Mouse (Mus musculus) brain, adult 2 months (tissue): ENCODE results near the gene E2f2.

Source experiments
- DNase-seq: peaks from one replicate; pipeline ENCODE4 v3.0.0; 2011; ENCODE audit warnings: low read depth, low spot score

E2f2 gene

DNA sequence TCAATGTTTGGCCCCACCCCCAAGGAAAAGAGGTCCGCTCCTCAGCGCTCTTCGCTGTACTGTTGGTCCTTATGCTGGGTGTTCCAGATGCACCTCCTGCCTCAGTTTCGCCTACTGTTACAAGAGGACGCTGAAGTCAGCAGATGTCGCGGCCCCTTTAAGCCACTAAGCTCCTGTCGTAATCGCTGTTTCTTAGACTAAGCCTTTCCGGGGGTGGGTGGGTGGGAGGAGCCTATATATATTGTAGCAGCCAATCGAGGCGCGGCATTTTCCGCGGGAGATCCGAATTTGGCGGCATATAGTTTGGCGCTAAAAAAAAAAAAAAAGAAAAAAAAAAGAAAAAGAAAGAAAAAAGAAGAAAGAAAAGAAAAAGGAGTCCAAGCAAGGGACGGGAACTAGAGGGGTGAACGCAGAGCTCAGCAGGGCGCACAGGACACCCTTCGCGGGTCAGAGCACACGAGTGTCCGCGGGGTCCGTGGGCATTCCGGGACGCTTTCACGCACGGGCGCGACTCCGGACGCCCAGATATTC is at the start of gene E2f2:
Gene E2f2, plus strand, starts transcription at position 384 of the 531 bp plus-strand sequence.
- peak; percentile 56 for DNase-seq

DNA sequence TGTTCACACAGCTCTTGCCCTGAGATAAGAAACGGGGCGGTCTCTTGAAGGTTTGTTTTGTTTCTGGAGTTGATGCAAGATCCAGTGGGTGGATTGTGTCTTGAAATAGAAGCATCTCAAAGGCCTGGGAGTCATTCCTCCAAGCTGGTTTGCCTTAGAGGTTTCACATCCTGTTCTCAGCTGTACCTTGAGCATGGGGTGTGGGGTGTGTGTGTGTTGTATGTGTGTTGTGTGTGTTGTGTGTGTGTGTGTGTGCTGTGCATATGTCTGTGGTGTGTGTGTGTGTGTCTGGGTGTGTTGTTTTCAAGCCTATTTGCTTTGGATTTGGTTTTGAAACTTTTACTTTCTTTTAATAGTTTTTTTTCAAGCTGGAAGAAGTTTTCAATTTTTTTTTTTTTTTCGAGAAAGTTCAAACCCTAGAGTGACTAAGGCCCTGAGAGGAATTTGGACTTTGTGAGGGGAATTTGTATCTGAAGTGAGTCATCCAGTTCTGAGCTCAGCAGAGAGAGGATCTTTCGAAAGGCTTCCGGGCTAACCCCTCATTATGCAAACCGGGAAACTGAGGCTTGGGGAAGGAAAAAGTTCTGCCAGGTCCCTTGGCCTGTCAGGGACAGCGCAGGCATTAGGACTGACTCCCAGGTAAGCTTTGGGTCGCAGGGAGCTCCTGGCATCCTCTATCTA is 48.9 kb upstream of the E2f2 start:
- DNase-seq = peak; percentile 67

DNA sequence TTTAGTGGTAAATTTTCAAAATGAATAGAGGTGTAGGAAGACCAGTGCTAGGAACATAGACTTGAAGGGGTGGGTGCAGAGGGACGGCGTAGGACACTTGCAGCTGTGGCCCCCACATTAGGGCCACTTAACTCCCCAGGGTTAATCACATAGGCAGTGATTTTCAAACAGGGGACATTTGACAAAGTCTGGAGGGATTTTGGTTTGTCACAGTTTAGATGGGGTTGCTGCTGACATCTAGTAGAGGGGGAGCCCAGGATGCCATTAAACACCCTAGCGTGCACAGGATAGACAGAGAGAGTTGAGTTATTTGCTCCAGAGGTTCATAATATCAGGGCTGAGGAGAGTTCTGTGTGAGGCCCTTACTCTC is 48.4 kb upstream of the E2f2 start:
- DNase-seq = no peak

DNA sequence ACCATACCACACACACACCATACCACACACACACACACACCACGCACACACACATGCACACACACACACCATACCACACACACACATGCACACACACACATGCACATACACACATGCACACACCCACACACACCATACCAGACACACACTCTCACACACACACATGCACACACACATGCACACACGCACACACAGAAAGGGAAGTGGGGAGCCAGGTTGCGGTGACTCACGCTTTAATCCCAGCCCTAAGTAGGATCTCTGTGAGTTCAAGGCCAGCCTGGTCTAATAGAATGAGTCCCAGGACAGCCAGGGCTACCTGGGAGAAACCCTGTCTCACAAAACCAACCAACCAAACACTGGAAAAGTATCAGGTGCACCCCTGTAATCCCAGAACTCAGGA is 47.6 kb upstream of the E2f2 start:
- no peak for DNase-seq

DNA sequence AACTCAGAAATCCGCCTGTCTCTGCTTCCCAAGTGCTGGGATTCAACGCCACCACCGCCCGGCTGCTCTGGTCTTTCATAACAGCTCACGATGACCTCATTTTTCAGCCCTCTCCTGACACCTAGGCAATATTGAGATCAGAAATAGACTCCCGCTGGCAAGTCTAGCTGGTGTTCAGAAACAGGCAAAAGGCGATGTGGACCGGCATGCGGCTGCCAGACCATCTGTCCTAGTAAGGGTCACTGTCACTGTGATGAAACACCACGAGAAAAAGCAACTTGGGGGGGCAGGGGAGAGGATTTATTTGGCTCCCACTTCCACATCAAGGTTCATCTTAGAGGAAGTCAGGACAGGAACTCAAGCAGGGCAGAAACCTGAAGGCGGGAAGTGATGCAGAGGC is 46.7 kb upstream of the E2f2 start:
- DNase-seq = no peak

DNA sequence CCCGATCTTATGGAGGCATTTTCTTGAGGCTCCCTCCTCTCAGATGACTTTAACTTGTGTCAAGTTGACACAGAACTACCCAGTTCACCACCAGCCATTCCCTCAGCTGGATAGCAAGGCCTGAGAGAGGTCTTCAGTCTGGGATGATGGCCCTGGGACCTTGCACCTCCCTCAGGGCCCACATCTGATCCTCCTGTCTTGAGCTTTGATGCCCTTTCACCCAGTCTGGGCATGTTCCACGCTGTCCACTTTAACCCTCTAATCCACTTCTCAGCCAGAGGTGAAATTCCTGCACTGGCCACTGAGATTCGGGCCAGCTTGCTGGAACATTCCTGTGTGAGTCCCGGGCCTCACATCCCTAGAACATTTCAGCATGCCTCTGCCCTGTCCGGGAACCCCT is 46.2 kb upstream of the E2f2 start:
- no peak for DNase-seq

DNA sequence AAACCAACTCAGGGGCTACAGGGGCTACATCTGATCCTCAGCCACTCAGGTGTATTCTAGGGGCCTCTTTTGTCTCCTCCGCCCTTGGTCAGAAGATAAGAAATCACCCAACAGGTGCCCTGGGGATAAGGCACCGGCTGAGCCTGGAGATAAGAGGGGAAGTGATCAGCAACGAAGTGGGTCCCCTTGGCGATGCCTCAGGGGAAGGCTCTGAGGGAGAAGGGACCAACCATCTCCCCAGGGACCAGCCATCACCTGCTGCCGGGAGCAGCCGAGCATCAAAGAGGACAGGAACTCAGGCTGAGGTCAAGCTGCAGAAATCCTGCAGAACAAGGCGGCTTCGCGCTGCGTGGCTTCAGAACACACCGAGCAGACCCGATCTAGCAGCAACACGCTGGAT is 44.5 kb upstream of the E2f2 start:
- no peak for DNase-seq

DNA sequence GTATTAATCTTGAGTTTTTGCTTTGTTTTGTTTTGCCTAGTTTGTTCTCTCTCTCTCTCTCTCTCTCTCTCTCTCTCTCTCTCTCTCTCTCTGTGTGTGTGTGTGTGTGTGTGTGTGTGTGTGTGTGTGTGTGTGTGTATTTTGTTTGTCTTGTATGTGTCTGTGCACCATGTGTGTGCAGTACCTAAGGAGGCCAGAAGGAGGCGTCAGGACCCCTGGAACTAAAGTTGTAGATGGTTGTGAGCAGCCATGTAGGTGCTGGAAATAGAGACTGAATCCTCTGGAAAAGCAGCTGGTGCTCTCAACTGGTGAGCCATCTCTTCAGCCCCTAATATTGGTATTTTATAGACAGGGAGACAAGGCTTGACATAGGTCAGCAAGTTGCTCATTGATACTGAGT is 42.4 kb upstream of the E2f2 start:
- no peak for DNase-seq

DNA sequence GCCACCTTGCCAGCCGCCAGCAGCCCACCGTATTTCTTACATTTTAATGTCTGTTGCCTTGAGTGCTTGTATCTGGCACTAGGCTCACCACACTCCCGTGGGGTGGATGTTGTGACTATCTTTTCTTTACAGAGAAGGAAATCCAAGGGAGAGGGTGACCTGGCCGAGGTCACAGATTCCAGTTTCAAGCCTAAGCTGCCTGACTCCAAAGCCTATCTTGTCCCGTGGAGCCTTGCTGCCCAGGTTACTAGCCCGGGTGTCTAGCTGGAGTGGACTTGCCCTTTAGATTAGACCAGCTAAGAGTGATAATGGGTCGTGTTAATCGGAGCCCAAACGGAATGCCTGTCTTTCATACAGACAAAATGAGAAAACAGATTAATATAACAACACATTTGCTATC is 38.4 kb upstream of the E2f2 start:
- no peak for DNase-seq

DNA sequence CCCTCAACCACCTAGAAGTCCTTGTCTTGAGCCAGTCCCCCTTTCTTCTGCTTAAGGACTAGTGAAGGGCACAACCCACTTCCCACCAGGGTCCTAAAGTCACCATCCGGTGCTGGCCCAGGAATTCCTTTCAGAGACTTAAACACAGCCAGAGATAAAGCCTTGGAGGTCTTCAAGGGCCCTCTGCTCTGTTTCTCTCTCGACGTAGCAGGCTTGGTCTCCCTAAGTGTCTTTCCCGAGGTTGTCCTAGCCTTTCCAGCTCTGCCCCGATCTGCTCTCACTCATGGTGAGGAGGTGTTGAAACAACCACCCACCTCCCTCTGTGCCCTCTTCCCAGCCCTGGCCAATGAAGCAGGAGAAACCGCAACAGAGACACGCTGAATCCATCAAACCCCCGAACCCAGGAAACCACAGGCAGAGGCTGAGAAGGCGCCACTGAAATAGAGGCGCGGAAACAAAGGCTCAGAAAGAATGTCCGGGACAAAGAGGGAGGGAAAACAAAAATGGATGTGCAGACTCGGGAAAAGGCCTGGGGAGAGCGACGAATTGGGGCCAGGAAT is 37.7 kb upstream of the E2f2 start:
- DNase-seq = no peak

DNA sequence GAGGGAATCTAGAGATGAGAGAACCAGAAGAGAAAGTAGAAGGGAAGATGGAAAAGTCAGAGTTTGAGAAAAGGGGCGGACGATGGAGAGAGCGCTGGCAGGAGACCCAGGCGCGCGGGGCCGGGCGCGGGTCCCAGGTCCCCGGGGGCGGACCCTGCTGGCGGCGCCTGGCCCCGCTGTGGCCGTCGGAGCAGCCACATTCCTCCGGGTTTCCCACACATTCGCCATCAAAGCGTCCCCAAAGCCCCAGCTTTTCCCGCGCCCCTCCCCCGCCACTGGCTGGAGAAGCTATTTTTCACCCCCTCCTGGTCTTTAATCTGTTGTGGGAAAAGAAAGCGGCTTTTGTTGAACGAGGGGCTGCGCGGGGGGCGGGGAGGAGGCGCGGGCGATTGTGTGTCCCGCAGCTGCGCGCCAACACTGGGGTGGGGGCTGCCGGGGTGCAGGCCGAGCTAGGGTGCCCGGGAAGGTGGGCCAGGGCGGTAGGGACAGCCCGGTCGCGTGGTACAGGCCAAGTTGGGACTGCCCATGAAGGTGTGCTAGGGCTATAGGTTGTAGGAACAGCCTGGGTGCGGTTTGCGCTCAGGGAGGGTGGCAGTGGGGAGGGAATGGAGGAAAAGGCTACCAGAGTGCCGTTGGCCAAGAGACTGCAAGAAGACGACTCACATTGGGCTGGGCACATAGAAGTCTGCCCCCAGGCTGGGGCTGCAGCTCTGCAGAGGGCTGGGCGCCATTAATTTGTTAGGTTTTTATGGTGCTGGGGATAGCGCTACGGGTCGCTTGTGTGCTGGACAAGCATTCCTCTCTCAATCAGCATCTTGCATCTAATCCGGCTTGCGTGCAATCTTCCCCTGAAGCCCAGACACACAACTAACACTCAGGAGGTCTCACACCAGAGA is 37.0 kb upstream of the E2f2 start:
- peak; percentile 58 for DNase-seq

DNA sequence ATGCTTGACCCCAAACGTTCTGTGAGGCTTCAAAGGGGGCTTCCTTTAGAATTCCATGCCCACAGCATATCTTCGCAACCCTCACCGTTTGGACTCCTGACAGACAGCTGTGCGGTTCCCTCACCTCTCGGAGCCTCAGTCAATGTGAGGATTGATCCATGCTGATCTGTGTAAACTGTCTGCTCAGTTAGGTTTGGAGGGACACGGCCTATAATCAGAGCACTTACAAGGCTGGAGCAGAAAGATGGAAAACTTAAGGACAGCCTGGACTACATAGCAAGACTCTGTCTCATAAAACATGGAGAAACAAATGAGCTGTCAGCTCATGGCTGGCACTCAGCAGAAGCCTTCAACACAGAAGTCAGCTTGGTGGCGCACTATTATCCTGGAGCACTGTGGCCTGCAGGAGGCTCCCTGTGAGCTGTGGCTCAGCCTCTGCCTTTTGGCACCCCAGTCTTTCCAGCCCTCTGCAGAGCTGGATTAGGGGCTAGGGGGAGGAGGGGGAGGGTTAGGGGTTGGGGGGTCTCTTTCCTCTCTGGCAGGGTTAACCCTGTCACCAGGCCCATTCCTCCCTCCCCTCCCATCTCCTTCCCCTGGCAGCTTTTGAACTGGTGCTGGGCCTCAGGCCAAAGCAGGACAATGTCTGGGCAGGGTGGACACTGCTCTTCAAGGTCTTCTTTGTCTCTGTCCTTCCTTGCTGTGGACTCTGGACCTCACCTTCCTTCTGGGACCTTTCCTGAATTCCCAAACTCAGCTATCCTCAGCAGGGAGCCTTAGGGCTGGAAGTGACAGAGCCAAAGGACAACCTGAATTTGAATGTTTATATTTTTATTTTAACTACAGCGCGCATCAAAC is 36.1 kb upstream of the E2f2 start:
- DNase-seq = peak; percentile 47

DNA sequence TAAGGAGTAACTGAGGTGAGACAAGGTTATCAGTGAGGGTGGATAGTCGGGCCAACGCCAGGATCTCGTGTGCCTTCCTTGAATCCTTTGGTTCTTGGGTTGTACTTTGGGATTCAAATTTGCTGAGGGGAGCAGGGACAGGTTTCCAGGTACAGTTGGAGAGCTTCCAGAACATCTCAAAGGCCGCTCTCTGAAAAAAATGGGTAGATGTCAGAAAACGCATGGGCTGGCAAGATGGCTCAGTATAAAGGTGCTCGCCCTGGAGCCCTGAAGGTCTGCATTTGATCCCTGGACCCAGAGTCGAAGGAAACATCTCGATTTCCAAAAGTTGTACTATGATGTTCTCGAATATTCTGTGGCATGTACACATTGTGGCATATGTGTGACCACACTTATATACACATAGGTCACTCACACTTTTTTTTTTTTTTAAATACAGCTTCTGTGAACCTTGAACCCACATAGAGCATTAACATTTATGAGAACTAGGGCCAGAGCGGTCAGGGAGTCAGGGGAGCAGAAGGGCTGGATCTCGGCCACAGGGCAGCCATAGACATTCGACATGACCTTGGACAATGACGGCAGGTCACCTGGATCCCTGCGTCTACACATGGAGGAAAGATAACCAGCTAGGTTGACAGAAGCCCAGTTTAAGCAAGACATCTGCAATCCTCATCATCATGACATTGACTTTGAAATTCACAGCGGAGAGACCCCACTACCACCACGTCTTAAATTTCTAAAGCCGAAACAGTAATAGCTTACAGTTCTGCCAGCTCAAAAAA is 32.7 kb upstream of the E2f2 start:
- DNase-seq = no peak

DNA sequence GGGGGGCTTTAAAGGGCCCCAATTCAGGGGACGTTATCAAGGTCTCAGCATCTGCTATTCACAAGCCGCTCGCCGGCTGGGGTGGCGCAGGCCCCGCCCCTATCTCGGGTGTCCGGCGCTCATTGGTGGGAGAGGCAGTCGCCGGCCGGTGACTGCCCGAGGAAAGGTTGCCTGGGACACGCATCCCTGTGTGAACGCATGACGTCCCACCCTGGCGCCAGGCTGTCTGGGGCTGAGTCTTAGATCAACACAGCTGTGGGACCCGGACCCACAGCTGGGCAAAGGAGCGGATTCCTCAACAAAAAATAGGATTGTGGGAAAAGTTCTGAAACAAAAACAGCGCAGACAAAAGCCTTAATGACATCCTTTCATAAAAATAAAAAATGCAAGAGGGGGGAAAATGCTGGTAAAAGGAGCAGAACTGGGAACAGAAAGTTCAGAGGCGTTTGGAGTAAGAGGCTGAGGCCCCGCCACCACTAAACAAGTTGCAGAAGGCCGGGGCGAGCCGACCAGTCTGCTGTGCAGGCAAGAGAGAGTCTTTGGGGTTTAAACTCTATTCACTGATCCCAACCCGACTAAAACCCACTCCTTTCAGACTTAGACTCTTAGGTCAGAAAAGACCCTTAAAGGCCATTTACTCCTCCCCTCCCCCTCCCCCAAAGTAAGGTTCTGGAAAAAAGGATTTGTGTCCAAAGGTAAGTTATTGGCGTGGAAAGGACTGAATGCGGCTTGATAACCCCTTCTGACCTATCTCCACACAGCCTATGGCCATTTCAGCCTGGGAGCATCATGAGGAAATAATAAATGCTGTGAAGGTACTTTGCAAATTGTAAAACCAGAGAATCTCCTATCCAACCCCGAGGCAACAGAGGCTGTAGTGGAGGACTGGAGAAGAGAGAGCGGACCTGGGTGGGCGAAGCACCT is 31.6 kb upstream of the E2f2 start:
- DNase-seq = peak; percentile 86

DNA sequence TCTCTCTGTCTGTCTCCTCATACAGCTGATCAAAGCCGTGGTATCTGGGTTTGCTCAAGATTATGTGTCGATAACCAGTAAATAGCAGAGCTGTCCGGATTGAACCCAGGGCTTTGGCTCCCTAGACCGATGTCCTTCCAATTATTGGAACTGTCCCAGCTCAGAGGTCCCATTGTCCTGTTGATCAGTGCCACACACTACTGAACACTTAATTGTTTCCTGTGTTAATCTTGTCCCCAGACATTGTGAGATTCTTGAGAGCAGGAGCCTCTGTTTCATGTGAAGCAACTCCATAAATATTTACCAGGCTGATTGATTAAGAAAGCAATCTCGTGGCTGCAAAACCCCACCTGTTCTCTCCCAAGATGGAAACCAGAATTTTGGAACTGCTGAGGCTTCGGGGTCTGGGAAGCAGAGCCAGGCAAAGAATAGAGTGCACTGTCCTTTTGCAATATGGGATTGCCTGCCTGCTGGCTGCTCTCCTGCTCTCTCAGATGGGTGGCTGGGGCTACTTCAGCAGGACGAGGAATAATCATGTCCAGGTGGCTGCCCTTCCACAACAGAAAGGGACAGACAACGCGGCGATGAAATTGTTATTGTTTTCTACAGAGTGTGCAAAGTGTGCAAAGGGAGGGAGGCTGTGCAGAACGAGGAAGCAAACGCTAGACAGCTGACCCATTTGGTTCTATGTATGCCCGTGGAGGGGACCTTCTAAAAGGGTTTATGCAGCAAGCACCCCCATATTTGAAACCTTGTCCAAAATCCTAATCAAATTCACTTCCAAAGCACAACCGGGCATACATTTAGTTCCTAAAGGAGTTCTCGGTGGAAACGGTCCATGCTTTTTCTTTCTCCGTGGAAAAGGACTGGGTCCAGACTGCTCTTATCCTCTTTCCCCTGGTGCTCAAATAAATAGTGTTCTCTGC is 29.7 kb upstream of the E2f2 start:
- DNase-seq = no peak

DNA sequence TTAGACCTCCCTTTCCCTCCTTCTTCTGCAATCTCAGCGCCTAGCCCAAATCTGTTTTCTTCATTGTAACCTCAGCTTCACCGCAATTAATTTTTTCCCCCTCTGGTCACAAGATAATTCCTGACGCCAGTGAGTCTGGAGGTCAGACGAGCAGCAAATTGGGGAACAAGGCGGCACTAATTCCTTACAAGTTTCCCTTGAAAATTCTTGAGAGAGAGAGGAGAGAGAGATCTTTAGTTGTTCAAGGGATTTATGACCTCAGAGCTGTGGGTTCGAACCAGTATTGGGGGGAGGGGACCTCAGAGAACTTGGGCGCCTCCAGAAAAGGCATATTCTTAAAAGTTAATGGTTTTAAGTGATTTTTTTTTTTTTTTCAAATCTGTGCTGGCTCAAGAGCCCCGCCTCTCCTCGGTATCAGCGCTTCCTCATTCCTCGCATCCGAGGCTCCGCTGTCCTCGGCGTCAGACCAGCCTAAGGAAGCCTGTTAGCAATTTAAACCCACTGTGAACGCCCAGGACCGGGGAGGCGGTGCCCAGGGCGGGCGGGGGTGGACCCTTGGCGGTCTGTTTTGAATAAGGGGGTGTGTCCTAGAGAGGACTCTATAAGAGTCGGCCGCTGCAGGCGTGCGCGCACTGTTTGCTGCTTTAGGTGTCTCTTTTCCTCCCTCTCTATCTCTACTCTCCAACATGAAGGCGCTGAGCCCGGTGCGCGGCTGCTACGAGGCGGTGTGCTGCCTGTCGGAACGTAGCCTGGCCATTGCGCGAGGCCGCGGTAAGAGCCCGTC is 28.8 kb upstream of the E2f2 start, which contains the start of gene Id3:
Gene Id3, plus strand, starts transcription at position 305 of the 784 bp plus-strand sequence.
- DNase-seq = peak; percentile 68

DNA sequence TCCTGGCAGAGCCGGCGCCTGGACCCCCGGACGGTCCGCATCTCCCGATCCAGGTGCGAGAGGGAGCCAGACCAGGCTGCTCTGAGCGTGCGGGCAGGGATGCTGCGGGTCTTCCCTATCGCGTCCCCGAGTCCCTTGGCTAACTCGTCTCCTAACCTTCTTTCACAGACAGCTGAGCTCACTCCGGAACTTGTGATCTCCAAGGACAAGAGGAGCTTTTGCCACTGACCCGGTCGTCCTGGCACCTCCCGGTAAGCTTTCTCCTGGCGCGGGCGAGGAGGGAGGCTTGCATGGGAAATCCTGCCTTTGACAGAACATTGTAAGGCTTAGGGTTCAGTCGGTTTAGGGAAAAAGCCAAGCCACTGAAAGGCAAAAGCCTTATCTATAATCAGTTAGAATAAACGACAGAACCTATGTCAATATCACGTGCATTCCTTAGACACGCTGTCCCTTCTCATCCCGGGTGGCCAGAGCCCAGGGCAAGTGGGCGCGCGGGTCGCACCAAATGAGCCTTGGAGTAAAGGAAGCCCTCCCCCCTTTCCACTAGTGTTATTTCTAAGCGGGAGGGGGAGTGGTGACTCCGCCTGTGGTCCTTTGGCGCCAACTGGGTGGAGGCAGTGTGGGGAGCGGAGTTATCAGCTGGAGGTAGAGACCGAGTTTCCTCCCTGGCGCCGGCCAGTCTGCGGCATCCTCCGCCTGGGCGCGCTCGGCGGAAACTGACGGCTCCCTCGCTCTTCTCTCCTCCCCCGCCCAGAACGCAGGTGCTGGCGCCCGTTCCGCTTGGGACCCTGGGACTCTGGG is 27.9 kb upstream of the E2f2 start:
- no peak for DNase-seq
